Mouse (Mus musculus) stomach, adult 2 months (tissue): ENCODE measurements around the gene Braf. TPM values are rescaled to one million over a fixed set of nuclear protein-coding genes. Genes with fewer than 3 reads are reported as not detected.

ENCODE experiments used
- polyA plus RNA-seq: library from polyadenylated mRNA; depleted of rRNA; stranded (reverse); fragments of >200 nt; gene quantifications from 2 replicates; pipeline ENCODE4 v1.2.3, GENCODE M21; 2012; rRNA removed

Gene Braf
- 0.76 and 2.5 TPM in 2 replicates for polyA plus RNA-seq

GRCm38 (mm10) chr6:39724866-39725711 is at the start of gene Braf:
Gene Braf, minus strand, starts transcription at chr6:39725463.

DNA sequence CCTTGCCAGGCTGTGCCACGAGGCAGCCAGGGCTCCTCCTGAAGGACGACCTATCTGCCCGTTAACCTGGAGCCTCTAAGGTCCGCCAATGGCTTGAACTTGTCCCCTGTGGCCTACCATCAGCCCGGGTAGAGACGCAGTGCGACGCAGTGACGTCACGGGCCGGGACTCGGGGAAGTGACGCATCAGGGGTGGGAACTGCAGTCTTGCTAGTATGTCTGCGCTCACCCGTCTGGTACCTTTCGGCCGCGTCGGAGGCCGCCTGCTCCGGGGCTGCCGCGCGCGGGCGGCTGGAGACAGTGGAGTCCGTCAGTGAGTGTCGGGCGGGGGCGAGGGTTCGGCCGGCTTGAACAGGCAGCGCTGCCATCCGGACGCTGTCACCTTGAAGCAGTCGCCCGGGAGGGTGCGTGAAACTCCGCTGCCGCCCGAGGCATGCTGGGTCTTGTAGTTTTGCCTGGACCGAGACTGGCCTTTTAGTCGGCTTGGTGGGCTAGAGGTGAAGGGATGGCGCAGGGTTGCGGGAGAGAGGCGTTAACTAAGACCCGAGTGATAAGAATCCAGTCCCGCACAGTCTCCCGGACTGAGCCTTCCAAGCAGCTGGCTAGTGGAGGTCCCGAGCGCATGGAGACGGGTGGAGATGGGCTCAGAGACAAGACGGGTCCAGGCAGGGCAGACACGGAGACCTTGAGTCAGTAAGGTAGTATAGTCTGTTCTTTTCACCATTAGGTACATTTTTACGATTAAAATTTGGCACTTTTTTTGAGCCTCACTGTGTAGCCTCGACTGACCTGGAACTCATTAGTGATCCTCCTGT is 132.7 kb downstream of the Braf start, which contains the start of gene Ndufb2:
Ndufb2 (plus strand) TSS at position 174 of the 814 bp plus-strand sequence.

DNA sequence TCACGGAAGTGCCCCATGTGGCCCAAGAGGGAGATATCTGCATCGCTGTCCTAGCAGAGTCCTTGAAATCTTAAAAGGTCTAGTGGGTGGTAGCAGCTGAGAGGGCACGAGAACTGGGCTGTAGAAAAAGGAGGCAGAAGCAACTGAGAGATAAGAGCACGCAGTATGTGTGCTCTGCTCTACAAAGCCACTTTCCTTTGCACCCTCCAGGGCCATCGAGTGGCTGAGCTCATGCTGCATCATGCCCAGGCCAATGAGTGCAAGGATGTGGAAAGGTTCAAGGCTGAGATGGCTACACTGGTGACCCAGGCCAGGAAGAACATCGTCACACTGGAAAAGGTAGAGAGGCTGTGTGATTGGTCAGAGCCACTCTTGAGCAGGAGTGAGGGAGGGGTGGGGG is 139.7 kb downstream of the Braf start, which contains the start of gene Gm42420:
Gm42420 (plus strand) TSS at position 237 of the 400 bp plus-strand sequence.

GRCm38 (mm10) chr6:39573791-39574554 is 151.3 kb downstream of the Braf start, which contains the start of gene Adck2:
Gene Adck2, plus strand, starts transcription at chr6:39573873.

DNA sequence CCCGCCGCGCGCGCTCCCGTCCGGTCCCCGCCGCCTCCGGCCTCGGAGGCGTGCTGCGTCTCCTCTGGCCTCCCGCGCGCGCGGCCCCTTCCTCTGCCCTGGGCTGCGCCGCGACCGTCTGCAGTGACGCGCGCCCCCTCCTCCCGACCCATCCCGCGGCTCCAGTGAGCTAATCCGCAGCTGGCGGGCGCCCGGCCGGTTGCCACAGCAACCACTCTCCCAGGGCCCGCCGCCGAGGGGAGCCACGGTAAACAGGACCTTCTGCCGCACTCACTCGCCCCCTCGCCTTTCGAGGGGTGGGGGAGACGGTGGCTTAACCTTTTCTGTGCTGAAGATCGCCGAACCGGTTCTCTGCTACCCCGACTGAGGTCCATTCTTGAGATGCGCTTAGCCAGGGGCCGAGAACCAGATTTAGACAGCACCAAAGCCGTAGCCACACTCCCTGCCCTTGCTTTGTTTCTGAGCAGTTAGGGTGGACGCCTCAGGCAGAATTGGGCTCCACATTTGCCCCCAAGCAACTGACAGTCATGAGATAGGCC is 167.5 kb downstream of the Braf start, which contains the start of gene Dennd2a:
Dennd2a (minus strand) TSS at position 145 of the 539 bp plus-strand sequence.

Other genes starting within 250 kb of the Braf start
- 2.4 and 2.8 TPM in 2 replicates for gene Dennd2a, start 167.6 kb downstream of the Braf start, polyA plus RNA-seq
- gene Adck2, start 151.6 kb downstream of the Braf start, polyA plus RNA-seq: 4.2 and 7.6 TPM in 2 replicates
- not detected in 2 replicates for gene Gm42420, start 139.7 kb downstream of the Braf start, polyA plus RNA-seq
- gene Ndufb2, start 132.9 kb downstream of the Braf start, polyA plus RNA-seq: 401 and 634 TPM in 2 replicates
- gene Mrps33, start 85.5 kb upstream of the Braf start, polyA plus RNA-seq: 5.3 and 5.9 TPM in 2 replicates
- 0.10 and 0.17 TPM in 2 replicates for gene Tmem178b, start 147.8 kb upstream of the Braf start, polyA plus RNA-seq